Mouse (Mus musculus): ENCODE measurements around the gene Gadd45g.

DNA sequence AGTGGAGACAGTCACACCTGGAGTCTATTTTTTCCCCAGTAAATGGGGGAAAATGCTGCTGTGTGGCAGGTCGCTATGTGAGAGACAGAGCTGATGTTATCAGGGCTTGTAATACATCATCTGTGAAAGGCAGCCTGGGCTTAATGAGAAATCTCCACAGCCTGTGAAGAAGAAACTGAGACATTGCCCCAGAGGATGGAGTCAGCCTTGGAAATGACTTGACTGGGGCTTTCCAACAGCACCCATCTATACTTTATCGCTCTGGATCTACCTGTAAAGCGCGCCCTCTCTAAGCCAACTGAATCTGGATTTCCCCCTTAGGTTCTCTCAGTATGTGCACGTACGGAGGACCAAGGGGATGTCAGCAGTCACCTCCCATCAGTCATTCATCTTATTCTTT lies 31.8 kb upstream of the Gadd45g start:
- TF ChIP-seq MAFK (IDR thresholded peaks at IDR 0.05; ENCODE audit: insufficient read depth, low read depth, low read length) (no peak), CHD2 (IDR thresholded peaks at IDR 0.05; ENCODE audit: low read depth, low read length) (no peak)
